Mouse (Mus musculus) adrenal gland, postnatal 4 days (tissue): ENCODE data around the gene Tmem213. TPM values are rescaled to one million over a fixed set of nuclear protein-coding genes. Genes with fewer than 3 reads are reported as not detected.

ENCODE experiments used
- DNase-seq, 2 experiments: peaks; one replicate each; pipeline ENCODE4 v3.0.0; 2021 to 2022; ENCODE audit warnings: low spot score in 2 of 2, mixed read lengths in 2 of 2
- total RNA-seq, 2 experiments: library from RNA; stranded (reverse); gene quantifications; 2 replicates each; pipeline ENCODE4 v1.2.3; 2021

Tmem213 gene
- total RNA-seq, 2 experiments from 2014 or later = 13.9 TPM; not detected in 1

- no peak for DNase-seq
These were observed 7.2 kb downstream of the Tmem213 start for GRCm38 (mm10) chr6:38116107-38116770.

DNA sequence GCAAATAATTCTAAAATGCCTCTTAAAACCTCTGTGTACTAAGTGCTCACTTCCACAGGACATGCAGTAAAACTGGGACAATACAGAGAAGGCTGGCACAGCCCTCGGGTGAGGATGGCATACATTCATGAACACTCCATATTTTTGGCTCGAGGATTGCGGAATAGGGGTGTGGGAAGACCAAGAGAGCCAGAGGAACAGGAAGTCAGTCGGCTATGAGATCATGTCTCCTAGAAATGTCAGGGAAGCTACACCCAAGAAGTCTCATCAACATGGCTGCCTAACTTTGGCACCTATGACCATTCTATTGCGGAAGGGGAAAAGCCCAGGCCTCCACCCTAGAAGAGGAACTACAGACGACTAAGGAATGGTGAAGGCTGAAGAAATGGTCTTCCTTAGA, 9.3 kb downstream of the Tmem213 start:
- DNase-seq = no peak

DNA sequence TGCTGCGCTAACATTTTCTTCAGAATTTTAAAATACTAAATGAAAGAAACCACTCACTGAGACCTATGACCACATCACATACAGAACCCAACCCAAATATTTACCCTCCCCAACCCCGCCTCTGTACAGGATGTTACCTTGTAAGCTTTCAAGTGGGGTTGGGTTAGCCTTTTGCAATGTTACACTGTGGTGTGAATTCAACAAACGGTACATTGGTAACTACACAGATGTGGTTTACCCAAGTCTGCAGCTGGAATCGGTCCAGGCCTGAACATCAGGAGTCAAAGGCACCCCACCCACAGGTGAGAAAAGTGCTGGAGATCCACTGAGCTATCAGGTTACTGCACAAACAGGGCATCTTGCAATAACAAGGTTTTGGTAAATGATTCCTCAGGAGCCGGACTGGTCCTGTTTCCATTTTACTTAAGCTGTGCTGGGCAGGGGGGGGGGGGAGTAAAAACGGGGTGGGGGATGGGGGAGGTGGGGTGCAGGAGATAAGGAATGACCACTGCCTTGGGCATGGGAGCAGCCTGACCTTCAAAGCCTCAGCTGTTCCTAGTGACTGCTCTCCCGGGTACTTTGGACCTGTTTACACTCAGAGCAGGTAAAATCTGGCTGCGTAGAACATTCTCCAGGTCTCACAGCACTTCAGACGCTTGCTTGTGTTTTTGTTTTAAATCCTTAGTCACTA, 11.8 kb downstream of the Tmem213 start:
- no peak for DNase-seq

DNA sequence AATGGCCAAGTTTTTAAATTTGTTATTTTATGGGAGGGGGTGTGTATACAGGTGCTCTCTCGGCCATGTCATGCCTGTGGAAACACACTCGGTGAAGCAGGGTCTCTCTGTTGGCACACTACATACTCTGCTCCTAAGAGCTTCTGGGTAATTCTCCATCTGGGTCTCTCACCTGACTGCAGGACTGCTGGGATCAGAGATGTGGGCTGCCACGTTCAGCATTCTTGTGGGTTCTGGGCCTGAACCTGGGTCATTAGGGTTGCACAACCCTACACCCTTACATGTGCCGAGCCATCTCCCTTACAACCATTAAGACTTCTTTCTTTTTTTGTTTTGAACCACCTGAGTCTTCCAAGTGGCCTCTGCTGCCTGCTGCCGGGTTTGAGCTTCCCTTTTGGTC, 12.8 kb downstream of the Tmem213 start:
- DNase-seq = no peak

DNA sequence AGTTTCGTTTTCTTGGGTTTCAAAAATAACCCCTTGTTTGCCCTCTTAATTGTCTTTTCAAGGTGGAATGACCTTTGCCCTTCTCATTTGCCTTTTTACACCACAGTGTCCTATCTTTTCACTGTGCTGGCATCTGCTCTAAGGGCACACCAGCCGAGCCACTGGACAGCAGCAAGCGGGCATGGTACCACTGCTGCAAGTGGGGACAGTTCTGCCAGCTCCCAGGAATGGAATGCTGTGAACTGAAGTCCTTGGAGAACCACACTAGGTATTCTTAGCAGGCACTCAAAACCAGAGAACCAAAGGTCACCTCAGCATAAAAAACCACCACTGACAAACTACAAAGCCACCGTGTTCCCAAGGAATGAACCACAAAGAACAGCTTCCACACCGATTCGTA, 13.7 kb downstream of the Tmem213 start:
- DNase-seq = no peak

GRCm38 (mm10) chr6:38123471-38124206, 14.6 kb downstream of the Tmem213 start:
- DNase-seq = no peak

GRCm38 (mm10) chr6:38124207-38124835, 15.3 kb downstream of the Tmem213 start, which contains the start of gene Atp6v0a4:
Gene Atp6v0a4, minus strand, starts transcription at chr6:38124586.
- no peak for DNase-seq

DNA sequence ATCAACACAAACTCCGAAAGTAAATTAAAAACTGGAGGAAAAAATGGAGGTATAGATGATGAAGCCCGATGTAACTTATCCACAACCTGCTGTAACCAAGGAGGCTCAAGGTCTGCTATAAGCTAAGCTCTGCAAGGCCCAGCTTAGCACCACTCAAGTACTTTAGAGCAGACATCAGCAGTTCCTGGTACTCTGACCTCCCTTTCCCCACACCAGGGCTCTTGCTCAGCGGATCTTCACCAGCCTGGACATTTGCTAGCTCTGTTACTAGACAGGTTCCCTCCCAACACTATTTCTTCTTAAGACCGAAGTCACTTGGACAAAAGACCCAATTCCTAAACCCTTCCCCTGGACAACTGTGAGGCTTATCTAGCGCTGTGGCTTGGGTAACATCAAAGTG, 15.8 kb downstream of the Tmem213 start:
- DNase-seq = no peak

GRCm38 (mm10) chr6:38125462-38125861, 16.4 kb downstream of the Tmem213 start:
- DNase-seq = no peak

DNA sequence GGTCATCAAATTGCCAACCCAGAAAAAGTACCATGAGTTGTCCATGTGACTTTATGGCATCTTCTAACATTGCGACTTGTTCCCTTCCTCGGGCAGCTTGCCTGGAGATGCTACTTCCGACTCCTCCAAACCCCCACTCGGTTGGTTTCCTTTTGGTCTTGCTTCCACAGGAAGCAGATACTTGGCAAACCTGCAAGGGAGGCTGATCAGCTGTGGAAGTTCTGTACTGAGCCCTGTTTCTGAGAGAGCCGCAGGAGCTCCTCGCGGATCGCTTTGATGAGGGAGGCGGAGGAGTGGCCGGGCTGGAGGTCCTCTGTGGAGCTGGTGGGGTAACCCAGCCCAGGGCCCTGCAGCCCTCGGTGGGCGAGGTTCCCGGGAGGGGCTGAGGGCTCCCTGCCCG, 19.1 kb downstream of the Tmem213 start:
- DNase-seq = no peak

GRCm38 (mm10) chr6:38129883-38130282, 20.8 kb downstream of the Tmem213 start:
- DNase-seq = no peak

DNA sequence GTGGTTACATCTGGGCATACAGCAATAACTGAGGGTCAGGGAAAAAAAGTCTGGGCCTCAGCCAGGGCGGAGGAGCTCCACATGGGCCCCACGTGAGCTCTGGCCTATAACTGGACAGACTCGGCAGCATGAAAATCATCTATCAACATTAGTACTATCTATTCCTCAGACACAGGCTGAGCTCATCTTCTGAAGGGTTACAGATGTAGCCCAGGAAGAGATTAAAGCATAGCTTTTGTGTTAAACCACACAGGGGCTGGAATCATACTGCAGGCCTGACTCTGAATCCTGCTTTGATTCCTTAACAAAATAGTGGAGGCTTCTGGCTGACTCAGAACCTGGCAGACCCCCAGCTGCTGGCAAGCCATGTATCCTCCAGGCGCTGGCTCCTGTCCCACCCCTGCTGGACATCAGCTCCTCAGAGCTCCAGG, 22.8 kb downstream of the Tmem213 start:
- DNase-seq = peak in 1 of 2 experiments; percentile 24

DNA sequence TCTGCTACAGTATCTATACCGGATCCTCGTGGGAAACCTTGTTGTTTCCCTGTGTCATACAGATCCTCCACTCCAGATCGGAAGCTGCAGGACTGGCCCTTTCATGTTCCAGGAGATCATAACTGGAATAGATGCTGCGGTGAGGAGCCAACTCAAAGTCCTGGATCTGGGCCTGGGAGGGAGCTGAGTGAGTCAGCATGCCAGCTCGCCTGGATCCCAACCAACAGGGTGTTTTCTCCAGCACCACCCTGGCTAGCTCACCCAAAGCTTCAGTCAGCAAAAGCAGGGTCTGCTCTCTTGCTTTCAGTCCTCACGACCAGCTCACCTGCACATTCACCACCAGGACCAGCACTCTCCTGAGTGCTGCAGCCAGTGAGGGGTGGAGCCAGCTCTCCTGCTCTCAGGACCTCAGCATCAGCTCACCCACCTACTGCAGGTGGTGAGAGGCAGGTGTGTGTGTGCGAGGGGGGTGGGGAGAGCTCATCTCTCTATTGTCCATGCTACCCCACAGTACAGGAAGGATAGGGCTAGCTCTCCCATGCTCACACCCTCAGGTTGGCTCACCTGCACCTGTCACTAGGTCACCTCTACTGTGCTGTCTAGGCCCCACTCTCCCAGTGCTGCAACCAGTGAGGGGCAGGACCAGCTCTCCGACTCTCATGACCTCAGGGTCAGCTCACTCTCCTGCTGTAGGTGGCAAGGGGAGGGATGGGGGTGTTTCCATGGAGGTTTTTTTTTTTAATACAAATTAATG, 25.9 kb downstream of the Tmem213 start:
- DNase-seq = no peak

- DNase-seq = no peak
These were observed 30.0 kb downstream of the Tmem213 start for GRCm38 (mm10) chr6:38139086-38139485.

GRCm38 (mm10) chr6:38140402-38140801, 31.3 kb downstream of the Tmem213 start:
- no peak for DNase-seq

GRCm38 (mm10) chr6:38144161-38144998, 35.3 kb downstream of the Tmem213 start:
- no peak for DNase-seq

- no peak for DNase-seq
These were observed 36.5 kb downstream of the Tmem213 start for GRCm38 (mm10) chr6:38145463-38146065.

DNA sequence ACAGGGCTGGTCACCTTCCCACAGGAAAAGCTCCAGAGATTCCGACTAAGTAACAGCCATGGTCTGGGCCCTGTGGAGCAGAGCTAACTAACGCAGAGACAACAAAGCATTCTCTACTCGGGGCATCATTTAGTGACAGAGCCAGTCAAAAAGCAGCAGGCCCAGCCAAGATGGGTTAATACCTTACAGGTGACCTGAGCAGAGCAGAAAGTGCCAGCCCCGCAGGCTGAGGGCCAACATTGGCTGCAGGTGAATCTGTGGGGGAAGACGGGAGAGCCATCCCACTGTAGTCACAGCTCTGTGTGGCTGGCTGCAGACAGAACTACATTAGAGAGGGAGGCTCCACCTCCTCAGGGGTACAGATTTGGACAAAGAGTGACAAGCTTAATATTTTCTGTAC, 38.2 kb downstream of the Tmem213 start:
- no peak for DNase-seq

GRCm38 (mm10) chr6:38148626-38149025, 39.6 kb downstream of the Tmem213 start:
- DNase-seq = no peak

- no peak for DNase-seq
These were observed 40.4 kb downstream of the Tmem213 start for GRCm38 (mm10) chr6:38149483-38149882.
